Comparison of ENCODE assay signal across 29 mouse cellular contexts in genomic region chr8:82959491-82959890, GRCm38 (mm10).
DNase-seq lines count a peak whose midpoint lies in the region; ATAC-seq lines count a peak whose summit lies in the region.
"Had no signal": no experiment of that assay in that cellular context is flagged by ENCODE, and none has a peak within 500 bp of the region (broad histone marks: within the 10 kb centered on the region; RNA-seq: fewer than 3 reads in every experiment).

No protein-coding gene starts in this region.

- WGBS in limb, embryonic 12.5 days: 48% methylated on average over 3 of the region's 3 CpGs
- 77% methylated on average over 3 of the region's 3 CpGs for WGBS in limb, embryonic 10.5 days
- 56% methylated on average over 3 of the region's 3 CpGs for WGBS in intestine, embryonic 16.5 days

- H3K4me1 ChIP-seq in limb, embryonic 12.5 days (replicated peaks): peaks cover 22% of the 10 kb centered on the region
- H3K4me1 ChIP-seq in limb, embryonic 10.5 days: peaks cover 10% of the 10 kb centered on the region; the same call in 1 of the 2 replicates
- H3K4me1 ChIP-seq in intestine, embryonic 16.5 days (ENCODE audit: control insufficient read depth, insufficient read depth, low read length): peaks cover 4% of the 10 kb centered on the region; the same call in 1 of the 2 replicates
- H3K4me1 ChIP-seq: heart, embryonic 10.5 days; liver, embryonic 12.5 days had no signal

- H3K27ac ChIP-seq in limb, embryonic 12.5 days: peak overlapping the region; percentile 25; the same call in 1 of the 2 replicates
- no peak overlapping the region for H3K27ac ChIP-seq in limb, embryonic 10.5 days
- no peak overlapping the region for H3K27ac ChIP-seq in intestine, embryonic 16.5 days (ENCODE audit: low read length)
- H3K27ac ChIP-seq: heart, embryonic 10.5 days; heart, embryonic 15.5 days; liver, embryonic 12.5 days; midbrain, embryonic 12.5 days; neural tube, embryonic 13.5 days had no signal

- peak; percentile 66 for ATAC-seq in frontal cortex, adult (ENCODE audit: low TSS enrichment)
- no peak; the same call in 1 of the 2 replicates for ATAC-seq in limb, embryonic 12.5 days (ENCODE audit: insufficient number of reproducible peaks, insufficient read depth, low FRiP score, low TSS enrichment, low read depth)
- peak; percentile 56; the same call in 1 of the 2 replicates for ATAC-seq in intestine, embryonic 16.5 days
- ATAC-seq: forebrain, embryonic 14.5 days; hindbrain, embryonic 16.5 days; liver, embryonic 12.5 days; lung, postnatal 0 days had no signal

- no peak for DNase-seq in frontal cortex, adult 2 months (ENCODE audit: extremely low spot score in 1 of 2, low spot score in 1 of 2)
- no peak for DNase-seq in limb, embryonic 10.5 days (ENCODE audit: low spot score)
- no peak for DNase-seq in embryo, embryonic 10 days (ENCODE audit: low spot score)
- no peak for DNase-seq in Muller cell, postnatal 12 days (ENCODE audit: inconsistent ontology term)
- DNase-seq: adrenal gland, postnatal 10 days; cerebellum, adult 11-12 months; cerebellum, adult 9-11 months; gastrocnemius, postnatal 10 days; kidney, adult 11 months; kidney, postnatal 25 days; left cerebral cortex, postnatal 4 days; lung, adult 18-20 months; lung, postnatal 4 days; right cerebral cortex, postnatal 4 days; thymus, postnatal 14 days had no signal

- no peak overlapping the region for H3K9ac ChIP-seq in limb, embryonic 12.5 days (replicated peaks)
- H3K9ac ChIP-seq in intestine, embryonic 16.5 days (ENCODE audit: low read depth, low read length): no peak overlapping the region
- H3K9ac ChIP-seq: heart, embryonic 15.5 days; liver, embryonic 12.5 days; midbrain, embryonic 12.5 days; neural tube, embryonic 13.5 days had no signal

- H3K4me2 ChIP-seq in limb, embryonic 12.5 days: no peak overlapping the region
- H3K4me2 ChIP-seq in intestine, embryonic 16.5 days (ENCODE audit: low read depth, low read length): no peak overlapping the region
- H3K4me2 ChIP-seq: heart, embryonic 15.5 days; liver, embryonic 12.5 days; midbrain, embryonic 12.5 days; neural tube, embryonic 13.5 days had no signal

- no peaks in the 10 kb centered on the region for H3K36me3 ChIP-seq in limb, embryonic 12.5 days
- no peaks in the 10 kb centered on the region for H3K36me3 ChIP-seq in limb, embryonic 10.5 days
- H3K36me3 ChIP-seq in intestine, embryonic 16.5 days (ENCODE audit: control insufficient read depth, insufficient read depth, low read length): no peaks in the 10 kb centered on the region
- H3K36me3 ChIP-seq: G1E; heart, embryonic 10.5 days; heart, embryonic 15.5 days; liver, embryonic 12.5 days; midbrain, embryonic 12.5 days; neural tube, embryonic 13.5 days had no signal

- H3K4me3 ChIP-seq in limb, embryonic 12.5 days (replicated peaks): no peak overlapping the region
- H3K4me3 ChIP-seq in limb, embryonic 10.5 days: no peak overlapping the region
- H3K4me3 ChIP-seq in intestine, embryonic 16.5 days (ENCODE audit: low read length): no peak overlapping the region
- H3K4me3 ChIP-seq: heart, embryonic 10.5 days; heart, embryonic 15.5 days; liver, embryonic 12.5 days; megakaryocyte, embryonic 14.5 days; midbrain, embryonic 12.5 days; neural tube, embryonic 13.5 days had no signal

- no peaks in the 10 kb centered on the region for H3K9me3 ChIP-seq in limb, embryonic 12.5 days
- no peaks in the 10 kb centered on the region for H3K9me3 ChIP-seq in limb, embryonic 10.5 days (replicated peaks)
- no peaks in the 10 kb centered on the region for H3K9me3 ChIP-seq in intestine, embryonic 16.5 days (ENCODE audit: control insufficient read depth, low read length)
- H3K9me3 ChIP-seq: G1E; heart, embryonic 10.5 days; heart, embryonic 15.5 days; liver, embryonic 12.5 days; megakaryocyte, embryonic 14.5 days; midbrain, embryonic 12.5 days; neural tube, embryonic 13.5 days had no signal

- H3K27me3 ChIP-seq in limb, embryonic 12.5 days: no peaks in the 10 kb centered on the region
- H3K27me3 ChIP-seq in limb, embryonic 10.5 days (ENCODE audit: low read depth, poor library complexity, severe bottlenecking): no peaks in the 10 kb centered on the region
- H3K27me3 ChIP-seq in intestine, embryonic 16.5 days (replicated peaks; ENCODE audit: control insufficient read depth, insufficient read depth, low read length): no peaks in the 10 kb centered on the region
- H3K27me3 ChIP-seq: heart, embryonic 15.5 days; liver, embryonic 12.5 days; megakaryocyte, embryonic 14.5 days; midbrain, embryonic 12.5 days; neural tube, embryonic 13.5 days; Patski had no signal
